Mouse (Mus musculus) MEL (cell line): ENCODE results near the gene Mcf2l.

Source experiments
- CHD2 ChIP-seq: IDR thresholded peaks from 2 replicates; pipeline ENCODE4 v1.6.1; 2011; ENCODE audit warnings: low read length, improper control_type of control experiment
- CTCF ChIP-seq, 3 experiments: IDR thresholded peaks in 2 of 3; conservative IDR thresholded peaks in 1 of 3; 2 replicates each; pipeline ENCODE4 v1.5.1; 2011 to 2012; ENCODE audit warnings: low read length in 3 of 3, low read depth in 2 of 3, mild to moderate bottlenecking in 2 of 3, improper control_type of control experiment in 1 of 3, inconsistent platforms in 1 of 3, mixed read lengths in 1 of 3, moderate library complexity in 1 of 3; ENCODE audit not compliant: control insufficient read depth in 1 of 3, insufficient read depth in 1 of 3, poor library complexity in 1 of 3, severe bottlenecking in 1 of 3
- ELF1 ChIP-seq: IDR thresholded peaks from 2 replicates; pipeline ENCODE4 v1.6.1; 2014; ENCODE audit warnings: low read depth, mild to moderate bottlenecking, inconsistent platforms, low read length, improper control_type of control experiment, moderate library complexity
- EP300 ChIP-seq, 2 experiments: IDR thresholded peaks; 2 replicates each; pipeline ENCODE4 v1.6.1; 2011; ENCODE audit warnings: improper control_type of control experiment in 2 of 2, low read length in 2 of 2, low read depth in 1 of 2, mild to moderate bottlenecking in 1 of 2
- JUND ChIP-seq: IDR thresholded peaks from 2 replicates; pipeline ENCODE4 v1.6.1; 2011; ENCODE audit warnings: low read depth, mild to moderate bottlenecking, improper control_type of control experiment, low read length
- MAX ChIP-seq: IDR thresholded peaks from 2 replicates; pipeline ENCODE4 v1.6.1; 2011; ENCODE audit warnings: low read length, improper control_type of control experiment
- MEF2A ChIP-seq: IDR thresholded peaks from 2 replicates; pipeline ENCODE4 v1.6.1; 2014; ENCODE audit warnings: low read depth, mild to moderate bottlenecking, inconsistent platforms, low read length, improper control_type of control experiment; ENCODE audit not compliant: poor library complexity, insufficient replicate concordance, severe bottlenecking; ENCODE audit errors: extremely low read depth
- MXI1 ChIP-seq: IDR thresholded peaks from 2 replicates; pipeline ENCODE4 v1.6.1; 2011; ENCODE audit warnings: mild to moderate bottlenecking, low read depth, low read length, improper control_type of control experiment
- NRF1 ChIP-seq: IDR thresholded peaks from 2 replicates; pipeline ENCODE4 v1.6.1; 2014; ENCODE audit warnings: low read depth, mild to moderate bottlenecking, inconsistent platforms, low read length, improper control_type of control experiment, moderate library complexity; ENCODE audit not compliant: poor library complexity, insufficient read depth, severe bottlenecking
- POLR2A ChIP-seq, 2 experiments: IDR thresholded peaks; 2 replicates each; pipeline ENCODE4 v1.6.1; 2011 to 2012; ENCODE audit warnings: low read length in 2 of 2, mild to moderate bottlenecking in 2 of 2, control low read depth in 1 of 2, improper control_type of control experiment in 1 of 2, low read depth in 1 of 2, moderate library complexity in 1 of 2; ENCODE audit not compliant: control insufficient read depth in 1 of 2, insufficient read depth in 1 of 2, poor library complexity in 1 of 2
- SMC3 ChIP-seq: IDR thresholded peaks from 2 replicates; pipeline ENCODE4 v1.6.1; 2011; ENCODE audit warnings: low read depth, low read length, improper control_type of control experiment
- USF2 ChIP-seq, 2 experiments: IDR thresholded peaks; 2 replicates each; pipeline ENCODE4 v1.6.1; 2011 to 2012; ENCODE audit warnings: improper control_type of control experiment in 2 of 2, low read length in 2 of 2, borderline replicate concordance in 1 of 2, inconsistent platforms in 1 of 2, low read depth in 1 of 2, mild to moderate bottlenecking in 1 of 2; ENCODE audit not compliant: insufficient read depth in 1 of 2
- ZC3H11A ChIP-seq: IDR thresholded peaks from 2 replicates; pipeline ENCODE4 v1.6.1; 2012; ENCODE audit warnings: low read depth, mild to moderate bottlenecking, inconsistent platforms, low read length, improper control_type of control experiment
- ZMIZ1 ChIP-seq: IDR thresholded peaks from 2 replicates; pipeline ENCODE4 v1.6.1; 2012; ENCODE audit warnings: low read depth, mild to moderate bottlenecking, inconsistent platforms, low read length, improper control_type of control experiment, moderate library complexity

GRCm38 (mm10) chr8:12825686-12826237 lies 47.8 kb upstream of the Mcf2l start:
- TF ChIP-seq EP300 (IDR thresholded peaks at IDR 0.05; ENCODE audit: low read depth in 1 of 2, low read length in 2 of 2) (no peak), CHD2 (no peak), CTCF (IDR thresholded peaks at IDR 0.05 in 2 of 3, conservative IDR thresholded peaks at IDR 0.05 in 1 of 3; ENCODE audit: control insufficient read depth in 1 of 3, insufficient read depth in 1 of 3, low read depth in 2 of 3, low read length in 3 of 3, poor library complexity in 1 of 3, severe bottlenecking in 1 of 3) (no peak), USF2 (IDR thresholded peaks at IDR 0.05; ENCODE audit: borderline replicate concordance in 1 of 2, insufficient read depth in 1 of 2, low read depth in 1 of 2, low read length in 2 of 2) (no peak), SMC3 (no peak), JUND (no peak), ZC3H11A (no peak), MAX (no peak), POLR2A (IDR thresholded peaks at IDR 0.05; ENCODE audit: control insufficient read depth in 1 of 2, insufficient read depth in 1 of 2, low read depth in 1 of 2, low read length in 2 of 2, poor library complexity in 1 of 2) (no peak), NRF1 (no peak), ZMIZ1 (no peak), ELF1 (no peak), MXI1 (no peak), MEF2A (no peak)
